In genomic region chr3:116661288-116661869, GRCm38 (mm10) we compare ENCODE assay signal across 8 mouse cellular contexts. TPM values are rescaled to one million over a fixed set of nuclear protein-coding genes. Genes with fewer than 3 reads are reported as not detected.
DNase-seq lines count a peak whose midpoint lies in the region; ATAC-seq lines count a peak whose summit lies in the region.
"Had no signal": no experiment of that assay in that cellular context is flagged by ENCODE, and none has a peak within 500 bp of the region (broad histone marks: within the 10 kb centered on the region; RNA-seq: fewer than 3 reads in every experiment).

No protein-coding gene starts in this region.

- peaks cover 59% of the 10 kb centered on the region for H3K4me1 ChIP-seq in megakaryocyte, embryonic 14.5 days
- H3K4me1 ChIP-seq in embryonic facial prominence, embryonic 10.5 days, result peaks cover 42% of the 10 kb centered on the region
- H3K4me1 ChIP-seq in neural tube, embryonic 13.5 days (replicated peaks), result peaks cover 49% of the 10 kb centered on the region

- peak overlapping the region; percentile 99 for H3K27ac ChIP-seq in embryonic facial prominence, embryonic 10.5 days (replicated peaks)
- H3K27ac ChIP-seq in neural tube, embryonic 13.5 days (replicated peaks), result peak overlapping the region; percentile 97

- peaks cover 6% of the 10 kb centered on the region for H3K36me3 ChIP-seq in megakaryocyte, embryonic 14.5 days (replicated peaks; ENCODE audit: low read length)
- H3K36me3 ChIP-seq in embryonic facial prominence, embryonic 10.5 days (replicated peaks), result no peaks in the 10 kb centered on the region
- H3K36me3 ChIP-seq in neural tube, embryonic 13.5 days, result no peaks in the 10 kb centered on the region

- no peaks in the 10 kb centered on the region for H3K9me3 ChIP-seq in megakaryocyte, embryonic 14.5 days
- H3K9me3 ChIP-seq in embryonic facial prominence, embryonic 10.5 days, result no peaks in the 10 kb centered on the region
- H3K9me3 ChIP-seq in neural tube, embryonic 13.5 days, result no peaks in the 10 kb centered on the region

- ATAC-seq in megakaryocyte, adult 5-6 weeks (ENCODE audit: poor library complexity, severe bottlenecking), result no peak
- ATAC-seq in inflammation-experienced regulatory T-cells, adult 6 months, result peak; percentile 1
- no peak for ATAC-seq in neural tube, embryonic 13.5 days (ENCODE audit: low read depth)

- H3K4me3 ChIP-seq in megakaryocyte, embryonic 14.5 days (replicated peaks), result peak overlapping the region; percentile 97
- peak overlapping the region; percentile 97 for H3K4me3 ChIP-seq in embryonic facial prominence, embryonic 10.5 days
- H3K4me3 ChIP-seq in neural tube, embryonic 13.5 days, result peak overlapping the region; percentile 95

- no peaks in the 10 kb centered on the region for H3K27me3 ChIP-seq in megakaryocyte, embryonic 14.5 days (replicated peaks)
- no peaks in the 10 kb centered on the region for H3K27me3 ChIP-seq in embryonic facial prominence, embryonic 10.5 days (replicated peaks; ENCODE audit: low read depth, poor library complexity, severe bottlenecking)
- no peaks in the 10 kb centered on the region for H3K27me3 ChIP-seq in neural tube, embryonic 13.5 days

- no peak for DNase-seq in embryonic facial prominence, embryonic 10.5 days (ENCODE audit: low spot score)
- DNase-seq in thymus, postnatal 36 days, result no peak
- DNase-seq in gastrocnemius, postnatal 4 days (ENCODE audit: low spot score in 2 of 2), result no peak

- WGBS in embryonic facial prominence, embryonic 10.5 days, result 7% methylated on average over 16 of the region's 16 CpGs
- 5% methylated on average over 16 of the region's 16 CpGs for WGBS in neural tube, embryonic 13.5 days

- peak overlapping the region; percentile 76 for H3K4me2 ChIP-seq in neural tube, embryonic 13.5 days

- peak overlapping the region; percentile 99 for H3K9ac ChIP-seq in neural tube, embryonic 13.5 days

RNA-seq across cellular contexts. Expression of gene Mfsd14a, which starts 1.1 kb away (rescaled TPM):
- polyA plus RNA-seq in megakaryocyte, embryonic 14.5 days (2012; ENCODE audit: insufficient read depth, low replicate concordance), result 7.1 TPM in 1 of 2 replicates, not detected in the other
- 82.7 and 88.5 TPM in 2 replicates for total RNA-seq in megakaryocyte, adult 5-6 weeks (2015)
- 91.5 and 95.8 TPM in 2 replicates for total RNA-seq in megakaryocyte, adult 5-6 weeks (2017)
- 80.7 and 87.8 TPM in 2 replicates for polyA plus RNA-seq in embryonic facial prominence, embryonic 10.5 days (2016; fragmentation: Nextera tagmentation; extraction: Ambion mirVana)
- polyA plus RNA-seq in inflammation-experienced regulatory T-cells, adult 6 months (2017; shearing (Covaris generic)), result 10 to 100 TPM; 89.9 to 95.2 (median 94.7) TPM
- 55.5 and 63.3 TPM in 2 replicates for polyA plus RNA-seq in neural tube, embryonic 13.5 days (2015; fragmentation: Nextera tagmentation; extraction: Ambion mirVana)
- total RNA-seq in gastrocnemius, postnatal 4 days (2021), result 10 to 100 TPM; 26.6 TPM

RNA-seq across cellular contexts. Expression of gene Gm43191, which starts 19.7 kb away (rescaled TPM):
- polyA plus RNA-seq in megakaryocyte, embryonic 14.5 days (2012; ENCODE audit: insufficient read depth, low replicate concordance), result not detected in 2 replicates
- not detected in 2 replicates for total RNA-seq in megakaryocyte, adult 5-6 weeks (2015)
- total RNA-seq in megakaryocyte, adult 5-6 weeks (2017), result not detected in 2 replicates
- not detected in 2 replicates for polyA plus RNA-seq in embryonic facial prominence, embryonic 10.5 days (2016; fragmentation: Nextera tagmentation; extraction: Ambion mirVana)
- not detected for polyA plus RNA-seq in inflammation-experienced regulatory T-cells, adult 6 months (2017; shearing (Covaris generic))
- polyA plus RNA-seq in neural tube, embryonic 13.5 days (2015; fragmentation: Nextera tagmentation; extraction: Ambion mirVana), result not detected in 2 replicates
- total RNA-seq in gastrocnemius, postnatal 4 days (2021), result not detected
- polyA plus RNA-seq: large intestine, adult 2 months had no signal

RNA-seq across cellular contexts. Expression of gene Trmt13, which starts 47.0 kb away (rescaled TPM):
- 0.64 and 6.4 TPM in 2 replicates for polyA plus RNA-seq in megakaryocyte, embryonic 14.5 days (2012; ENCODE audit: insufficient read depth, low replicate concordance)
- 17.7 and 19.4 TPM in 2 replicates for total RNA-seq in megakaryocyte, adult 5-6 weeks (2015)
- 22.1 and 27.0 TPM in 2 replicates for total RNA-seq in megakaryocyte, adult 5-6 weeks (2017)
- polyA plus RNA-seq in embryonic facial prominence, embryonic 10.5 days (2016; fragmentation: Nextera tagmentation; extraction: Ambion mirVana), result 24.7 and 24.9 TPM in 2 replicates
- 10 to 100 TPM; 26.7 to 41.0 (median 33.8) TPM for polyA plus RNA-seq in inflammation-experienced regulatory T-cells, adult 6 months (2017; shearing (Covaris generic))
- 26.9 and 28.6 TPM in 2 replicates for polyA plus RNA-seq in neural tube, embryonic 13.5 days (2015; fragmentation: Nextera tagmentation; extraction: Ambion mirVana)
- 10 to 100 TPM; 11.2 to 13.0 TPM for total RNA-seq in gastrocnemius, postnatal 4 days (2021)

RNA-seq across cellular contexts. Expression of gene Slc35a3, which starts 51.3 kb away (rescaled TPM):
- polyA plus RNA-seq in megakaryocyte, embryonic 14.5 days (2012; ENCODE audit: insufficient read depth, low replicate concordance), result 4.1 and 4.5 TPM in 2 replicates
- total RNA-seq in megakaryocyte, adult 5-6 weeks (2015), result 39.9 and 45.5 TPM in 2 replicates
- total RNA-seq in megakaryocyte, adult 5-6 weeks (2017), result 55.4 and 56.0 TPM in 2 replicates
- 7.8 and 8.7 TPM in 2 replicates for polyA plus RNA-seq in embryonic facial prominence, embryonic 10.5 days (2016; fragmentation: Nextera tagmentation; extraction: Ambion mirVana)
- 1 to 10 TPM; 6.4 to 8.8 (median 7.6) TPM for polyA plus RNA-seq in inflammation-experienced regulatory T-cells, adult 6 months (2017; shearing (Covaris generic))
- 7.9 and 8.7 TPM in 2 replicates for polyA plus RNA-seq in neural tube, embryonic 13.5 days (2015; fragmentation: Nextera tagmentation; extraction: Ambion mirVana)
- total RNA-seq in gastrocnemius, postnatal 4 days (2021), result 10 to 100 TPM; 12.6 to 15.6 TPM
